Mouse (Mus musculus) intestine, embryonic 15.5 days (tissue): ENCODE measurements at regions not wholly inside any gene's neighbourhood (a gene's known extent, or its start where the extent isn't known, plus 50 kb on each side); places are given as distances from the start of the nearest gene placed in this dataset.

Experiments used
- ATAC-seq: fragments of 200-750 bp; cut with Nextera tagmentation; 2 replicates; pipeline ENCODE4 v1.8.0; 2017; ENCODE audit warnings: moderate TSS enrichment, moderate library complexity
- H3K27ac ChIP-seq: fragments of 300-500 bp; sonication (generic); 2 replicates; pipeline ENCODE4 v1.5.1; 2015; ENCODE audit warnings: mild to moderate bottlenecking, inconsistent platforms
- H3K27me3 ChIP-seq: fragments of 300-500 bp; sonication (generic); replicated peaks from 2 replicates; pipeline ENCODE4 v1.6.1; 2015; ENCODE audit warnings: inconsistent platforms
- H3K36me3 ChIP-seq: fragments of 300-500 bp; sonication (generic); 2 replicates; pipeline ENCODE4 v1.6.1; 2015; ENCODE audit warnings: inconsistent platforms
- H3K4me1 ChIP-seq: fragments of 300-500 bp; sonication (generic); replicated peaks from 2 replicates; pipeline ENCODE4 v1.6.1; 2015; ENCODE audit warnings: inconsistent platforms
- H3K4me2 ChIP-seq: fragments of 300-500 bp; sonication (generic); replicated peaks from 2 replicates; pipeline ENCODE4 v1.6.1; 2015; ENCODE audit warnings: mild to moderate bottlenecking, inconsistent platforms
- H3K4me3 ChIP-seq: fragments of 300-500 bp; sonication (generic); replicated peaks from 2 replicates; pipeline ENCODE4 v1.5.1; 2015; ENCODE audit warnings: inconsistent platforms
- H3K9ac ChIP-seq: fragments of 300-500 bp; sonication (generic); 2 replicates; pipeline ENCODE4 v1.6.1; 2015; ENCODE audit warnings: inconsistent platforms
- H3K9me3 ChIP-seq: fragments of 300-500 bp; sonication (generic); 2 replicates; pipeline ENCODE4 v1.6.1; 2016; ENCODE audit warnings: inconsistent platforms
- WGBS: fragments of 180-500 bp; shearing (Covaris S2); methylation state at CpG from one replicate; pipeline ENCODE4 v1.1.7; 2015; 5-methylcytosine and 5-hydroxymethylcytosine counted together

- Histone ChIP-seq H3K4me1 (no peaks in the 10 kb centered on the region), H3K4me3 (no peak overlapping the region), H3K27ac (no peak overlapping the region), H3K27me3 (no peaks in the 10 kb centered on the region), H3K9me3 (no peaks in the 10 kb centered on the region), H3K9ac (no peak overlapping the region), H3K4me2 (no peak overlapping the region), H3K36me3 (no peaks in the 10 kb centered on the region)
- no peak for ATAC-seq
- WGBS, result 60% methylated on average over 6 of the region's 6 CpGs
Observed at GRCm38 (mm10) chr6:126481257-126481656, 54.0 kb downstream of the Kcna5 start.

- no peak for ATAC-seq
- Histone ChIP-seq H3K36me3 (no peaks in the 10 kb centered on the region), H3K9ac (no peak overlapping the region), H3K4me2 (no peak overlapping the region), H3K27me3 (no peaks in the 10 kb centered on the region), H3K4me3 (no peak overlapping the region), H3K9me3 (no peaks in the 10 kb centered on the region), H3K27ac (no peak overlapping the region), H3K4me1 (no peaks in the 10 kb centered on the region)
- WGBS, result 18% methylated on average over 2 of the region's 2 CpGs
Observed at GRCm38 (mm10) chr6:126477506-126477905, 57.7 kb downstream of the Kcna5 start.

GRCm38 (mm10) chr6:126476758-126477157, 58.5 kb downstream of the Kcna5 start:
- Histone ChIP-seq H3K27me3 (no peaks in the 10 kb centered on the region), H3K9ac (no peak overlapping the region), H3K4me3 (no peak overlapping the region), H3K9me3 (no peaks in the 10 kb centered on the region), H3K27ac (no peak overlapping the region), H3K4me1 (no peaks in the 10 kb centered on the region), H3K4me2 (no peak overlapping the region), H3K36me3 (no peaks in the 10 kb centered on the region)
- ATAC-seq, result no peak
- WGBS, result 63% methylated on average over 1 of the region's 1 CpGs

GRCm38 (mm10) chr6:126475555-126475954, 59.7 kb downstream of the Kcna5 start:
- Histone ChIP-seq H3K27me3 (no peaks in the 10 kb centered on the region), H3K36me3 (no peaks in the 10 kb centered on the region), H3K27ac (no peak overlapping the region), H3K4me2 (no peak overlapping the region), H3K9me3 (no peaks in the 10 kb centered on the region), H3K4me1 (no peaks in the 10 kb centered on the region), H3K4me3 (no peak overlapping the region), H3K9ac (no peak overlapping the region)
- ATAC-seq, result no peak
- 79% methylated on average over 8 of the region's 8 CpGs for WGBS

GRCm38 (mm10) chr6:126453751-126454150, 81.5 kb downstream of the Kcna5 start:
- H3K4me1 ChIP-seq, result no peaks in the 10 kb centered on the region

GRCm38 (mm10) chr6:126445519-126445918, 89.7 kb downstream of the Kcna5 start:
- Histone ChIP-seq H3K27me3 (no peaks in the 10 kb centered on the region), H3K9ac (no peak overlapping the region), H3K27ac (no peak overlapping the region), H3K4me3 (no peak overlapping the region), H3K4me1 (no peaks in the 10 kb centered on the region), H3K36me3 (no peaks in the 10 kb centered on the region), H3K4me2 (no peak overlapping the region), H3K9me3 (no peaks in the 10 kb centered on the region)
- WGBS, result 26% methylated on average over 3 of the region's 3 CpGs
- ATAC-seq, result no peak

More at GRCm38 (mm10) chr6:126453751-126454150, 81.5 kb downstream of the Kcna5 start:
- Histone ChIP-seq H3K4me2 (no peak overlapping the region), H3K36me3 (no peaks in the 10 kb centered on the region), H3K9ac (no peak overlapping the region), H3K27ac (no peak overlapping the region), H3K27me3 (no peaks in the 10 kb centered on the region), H3K4me3 (no peak overlapping the region), H3K9me3 (no peaks in the 10 kb centered on the region)
- 59% methylated on average over 1 of the region's 1 CpGs for WGBS
- ATAC-seq, result no peak

- H3K4me1 ChIP-seq, result no peaks in the 10 kb centered on the region
- no peaks in the 10 kb centered on the region for H3K9me3 ChIP-seq
- no peak overlapping the region for H3K4me3 ChIP-seq
- H3K9ac ChIP-seq, result no peak overlapping the region
- H3K27me3 ChIP-seq, result no peaks in the 10 kb centered on the region
- ATAC-seq, result no peak
- no peak overlapping the region for H3K4me2 ChIP-seq
- no peaks in the 10 kb centered on the region for H3K36me3 ChIP-seq
- WGBS, result 81% methylated on average over 1 of the region's 1 CpGs
- no peak overlapping the region for H3K27ac ChIP-seq
Observed at GRCm38 (mm10) chr6:126440254-126440653, 95.0 kb downstream of the Kcna5 start.

- Histone ChIP-seq H3K27ac (no peak overlapping the region), H3K9ac (no peak overlapping the region), H3K4me2 (no peak overlapping the region), H3K27me3 (no peaks in the 10 kb centered on the region), H3K4me3 (no peak overlapping the region), H3K36me3 (no peaks in the 10 kb centered on the region), H3K4me1 (no peaks in the 10 kb centered on the region), H3K9me3 (no peaks in the 10 kb centered on the region)
- 74% methylated on average over 1 of the region's 1 CpGs for WGBS
- no peak for ATAC-seq
Observed at GRCm38 (mm10) chr6:126437976-126438736, 97.1 kb downstream of the Kcna5 start.

GRCm38 (mm10) chr6:126427208-126427607, 108.0 kb downstream of the Kcna5 start:
- Histone ChIP-seq H3K4me2 (no peak overlapping the region), H3K9me3 (no peaks in the 10 kb centered on the region), H3K27ac (no peak overlapping the region), H3K4me3 (no peak overlapping the region), H3K27me3 (no peaks in the 10 kb centered on the region), H3K9ac (no peak overlapping the region), H3K4me1 (no peaks in the 10 kb centered on the region), H3K36me3 (no peaks in the 10 kb centered on the region)
- no peak for ATAC-seq

- ATAC-seq, result no peak
- Histone ChIP-seq H3K27me3 (no peaks in the 10 kb centered on the region), H3K4me2 (no peak overlapping the region), H3K4me3 (no peak overlapping the region), H3K9me3 (no peaks in the 10 kb centered on the region), H3K27ac (no peak overlapping the region), H3K36me3 (no peaks in the 10 kb centered on the region), H3K4me1 (no peaks in the 10 kb centered on the region), H3K9ac (no peak overlapping the region)
- WGBS, result 52% methylated on average over 3 of the region's 3 CpGs
Observed at GRCm38 (mm10) chr6:126405736-126406135, 129.5 kb downstream of the Kcna5 start.

- H3K27ac ChIP-seq, result no peak overlapping the region
- 75% methylated on average over 12 of the region's 12 CpGs for WGBS
- H3K9me3 ChIP-seq, result no peaks in the 10 kb centered on the region
- no peak overlapping the region for H3K9ac ChIP-seq
- no peak overlapping the region for H3K4me2 ChIP-seq
- no peaks in the 10 kb centered on the region for H3K36me3 ChIP-seq
- H3K4me3 ChIP-seq, result no peak overlapping the region
- ATAC-seq, result no peak
- no peaks in the 10 kb centered on the region for H3K4me1 ChIP-seq
- no peaks in the 10 kb centered on the region for H3K27me3 ChIP-seq
Observed at GRCm38 (mm10) chr6:126404331-126405070, 130.7 kb downstream of the Kcna5 start.

GRCm38 (mm10) chr6:126399595-126399994, 135.6 kb downstream of the Kcna5 start:
- no peak overlapping the region for H3K4me3 ChIP-seq
- H3K4me1 ChIP-seq, result no peaks in the 10 kb centered on the region
- H3K9ac ChIP-seq, result no peak overlapping the region
- no peaks in the 10 kb centered on the region for H3K36me3 ChIP-seq
- H3K27ac ChIP-seq, result no peak overlapping the region
- no peaks in the 10 kb centered on the region for H3K27me3 ChIP-seq
- H3K9me3 ChIP-seq, result no peaks in the 10 kb centered on the region
- 76% methylated on average over 3 of the region's 3 CpGs for WGBS
- no peak for ATAC-seq
- no peak overlapping the region for H3K4me2 ChIP-seq

GRCm38 (mm10) chr6:126398641-126399040, 136.6 kb downstream of the Kcna5 start:
- H3K27me3 ChIP-seq, result no peaks in the 10 kb centered on the region
- H3K36me3 ChIP-seq, result no peaks in the 10 kb centered on the region
- no peaks in the 10 kb centered on the region for H3K9me3 ChIP-seq
- no peak overlapping the region for H3K27ac ChIP-seq
- H3K4me3 ChIP-seq, result no peak overlapping the region
- H3K4me2 ChIP-seq, result no peak overlapping the region
- no peaks in the 10 kb centered on the region for H3K4me1 ChIP-seq
- ATAC-seq, result no peak
- no peak overlapping the region for H3K9ac ChIP-seq
- 40% methylated on average over 2 of the region's 2 CpGs for whole genome bisulfite sequencing
